Mouse (Mus musculus) liver, embryonic 15.5 days (tissue): ENCODE results near the gene Slc38a2. TPM values are rescaled to one million over a fixed set of nuclear protein-coding genes. Genes with fewer than 3 reads are reported as not detected.
A peak's percentile ranks its signal among the peaks of the same experiment; 100 is the strongest.

Experiments used
- ATAC-seq: fragments of 200-750 bp; cut with Nextera tagmentation; 2 replicates; pipeline ENCODE4 v1.8.0; 2017; ENCODE audit warnings: moderate number of reproducible peaks, mild to moderate bottlenecking, moderate library complexity; ENCODE audit not compliant: insufficient read depth
- H3K27ac ChIP-seq: fragments of 300-500 bp; sonication (generic); replicated peaks from 2 replicates; pipeline ENCODE4 v1.5.1; 2015; ENCODE audit warnings: mild to moderate bottlenecking, inconsistent platforms
- H3K27me3 ChIP-seq: fragments of 300-500 bp; sonication (generic); 2 replicates; pipeline ENCODE4 v1.6.1; 2015; ENCODE audit warnings: mild to moderate bottlenecking, inconsistent platforms
- H3K36me3 ChIP-seq: fragments of 300-500 bp; sonication (generic); replicated peaks from 2 replicates; pipeline ENCODE4 v1.6.1; 2015; ENCODE audit warnings: moderate library complexity, mild to moderate bottlenecking, inconsistent platforms
- H3K4me1 ChIP-seq: fragments of 300-500 bp; sonication (generic); replicated peaks from 2 replicates; pipeline ENCODE4 v1.6.1; 2015; ENCODE audit warnings: inconsistent platforms
- H3K4me2 ChIP-seq: fragments of 300-500 bp; sonication (generic); 2 replicates; pipeline ENCODE4 v1.6.1; 2015; ENCODE audit warnings: moderate library complexity, mild to moderate bottlenecking, inconsistent platforms
- H3K4me3 ChIP-seq: fragments of 300-500 bp; sonication (generic); replicated peaks from 2 replicates; pipeline ENCODE4 v1.5.1; 2015; ENCODE audit warnings: mild to moderate bottlenecking, inconsistent platforms
- H3K9ac ChIP-seq: fragments of 300-500 bp; sonication (generic); 2 replicates; pipeline ENCODE4 v1.6.1; 2015; ENCODE audit warnings: moderate library complexity, mild to moderate bottlenecking, inconsistent platforms
- H3K9me3 ChIP-seq: fragments of 300-500 bp; sonication (generic); replicated peaks from 2 replicates; pipeline ENCODE4 v1.6.1; 2016; ENCODE audit warnings: inconsistent platforms
- WGBS: fragments of 180-500 bp; shearing (Covaris S2); methylation state at CpG from one replicate; pipeline ENCODE4 v1.1.7; 2015; ENCODE audit warnings: mixed read lengths; ENCODE audit not compliant: insufficient replicate concordance; 5-methylcytosine and 5-hydroxymethylcytosine counted together
- polyA plus RNA-seq: library from polyadenylated mRNA; unstranded; fragments of >200 nt; fragmentation: Nextera tagmentation; extraction: Ambion mirVana; gene quantifications from 2 replicates; pipeline ENCODE4 v1.2.1, GENCODE M21; 2015

The Slc38a2 gene
- polyA plus RNA-seq, 1 experiment from 2014 or later: 33.8 TPM

GRCm38 (mm10) chr15:96717181-96717580, 17.7 kb upstream of the Slc38a2 start:
- no peak overlapping the region for H3K9ac ChIP-seq
- H3K36me3 ChIP-seq: no peaks in the 10 kb centered on the region
- no peaks in the 10 kb centered on the region for H3K9me3 ChIP-seq
- H3K27ac ChIP-seq: no peak overlapping the region
- no peak for ATAC-seq
- H3K4me3 ChIP-seq: no peak overlapping the region
- no peak overlapping the region for H3K4me2 ChIP-seq
- H3K4me1 ChIP-seq: peaks cover 10% of the 10 kb centered on the region
- H3K27me3 ChIP-seq: no peaks in the 10 kb centered on the region
- 50% methylated on average over 3 of the region's 3 CpGs for WGBS

GRCm38 (mm10) chr15:96716371-96716770, 16.8 kb upstream of the Slc38a2 start:
- 57% methylated on average over 4 of the region's 4 CpGs for WGBS
- Histone ChIP-seq H3K4me1 (peaks cover 10% of the 10 kb centered on the region), H3K27ac (no peak overlapping the region), H3K4me3 (no peak overlapping the region), H3K4me2 (no peak overlapping the region), H3K9ac (no peak overlapping the region), H3K9me3 (no peaks in the 10 kb centered on the region), H3K36me3 (no peaks in the 10 kb centered on the region), H3K27me3 (no peaks in the 10 kb centered on the region)
- no peak for ATAC-seq

- peaks cover 15% of the 10 kb centered on the region for H3K4me1 ChIP-seq
- 70% methylated on average over 7 of the region's 7 CpGs for WGBS
- H3K9ac ChIP-seq: no peak overlapping the region
- H3K4me3 ChIP-seq: no peak overlapping the region
- H3K36me3 ChIP-seq: no peaks in the 10 kb centered on the region
- H3K9me3 ChIP-seq: no peaks in the 10 kb centered on the region
- H3K27ac ChIP-seq: no peak overlapping the region
- ATAC-seq: no peak
- no peak overlapping the region for H3K4me2 ChIP-seq
- H3K27me3 ChIP-seq: no peaks in the 10 kb centered on the region
These were observed 16.2 kb upstream of the Slc38a2 start for GRCm38 (mm10) chr15:96715692-96716080.

GRCm38 (mm10) chr15:96715079-96715691, 15.7 kb upstream of the Slc38a2 start:
- Histone ChIP-seq H3K4me2 (no peak overlapping the region; the same call in 1 of the 2 replicates), H3K9me3 (no peaks in the 10 kb centered on the region), H3K4me1 (peaks cover 20% of the 10 kb centered on the region), H3K27ac (no peak overlapping the region), H3K9ac (no peak overlapping the region), H3K27me3 (no peaks in the 10 kb centered on the region), H3K4me3 (no peak overlapping the region), H3K36me3 (no peaks in the 10 kb centered on the region)
- no peak for ATAC-seq
- 45% methylated on average over 9 of the region's 9 CpGs for WGBS

- Histone ChIP-seq H3K9me3 (no peaks in the 10 kb centered on the region), H3K4me3 (no peak overlapping the region), H3K27ac (no peak overlapping the region), H3K4me2 (peak overlapping the region; percentile 19), H3K36me3 (no peaks in the 10 kb centered on the region), H3K9ac (no peak overlapping the region), H3K4me1 (peaks cover 22% of the 10 kb centered on the region), H3K27me3 (no peaks in the 10 kb centered on the region)
- WGBS: 37% methylated on average over 3 of the region's 3 CpGs
- no peak for ATAC-seq
These were observed 15.1 kb upstream of the Slc38a2 start for GRCm38 (mm10) chr15:96714676-96715016.

GRCm38 (mm10) chr15:96713758-96714675, 14.5 kb upstream of the Slc38a2 start:
- no peak overlapping the region for H3K27ac ChIP-seq
- no peak overlapping the region for H3K4me3 ChIP-seq
- no peak overlapping the region for H3K9ac ChIP-seq
- no peak for ATAC-seq
- peak overlapping the region; percentile 19; the same call in 1 of the 2 replicates for H3K4me2 ChIP-seq
- 73% methylated on average over 7 of the region's 7 CpGs for WGBS
- no peaks in the 10 kb centered on the region for H3K9me3 ChIP-seq
- peaks cover 27% of the 10 kb centered on the region for H3K4me1 ChIP-seq
- H3K36me3 ChIP-seq: no peaks in the 10 kb centered on the region
- H3K27me3 ChIP-seq: no peaks in the 10 kb centered on the region

- Histone ChIP-seq H3K36me3 (no peaks in the 10 kb centered on the region), H3K4me3 (no peak overlapping the region), H3K27ac (no peak overlapping the region), H3K4me1 (peaks cover 38% of the 10 kb centered on the region), H3K9ac (no peak overlapping the region), H3K9me3 (no peaks in the 10 kb centered on the region), H3K27me3 (no peaks in the 10 kb centered on the region), H3K4me2 (no peak overlapping the region)
- ATAC-seq: no peak
- WGBS: 84% methylated on average over 5 of the region's 5 CpGs
These were observed 12.8 kb upstream of the Slc38a2 start for GRCm38 (mm10) chr15:96712338-96712737.

- Histone ChIP-seq H3K9ac (no peak overlapping the region), H3K27me3 (no peaks in the 10 kb centered on the region), H3K4me1 (peaks cover 38% of the 10 kb centered on the region), H3K27ac (no peak overlapping the region), H3K4me2 (no peak overlapping the region), H3K36me3 (no peaks in the 10 kb centered on the region), H3K9me3 (no peaks in the 10 kb centered on the region), H3K4me3 (no peak overlapping the region)
- no peak for ATAC-seq
- WGBS: 70% methylated on average over 11 of the region's 11 CpGs
These were observed 12.1 kb upstream of the Slc38a2 start for GRCm38 (mm10) chr15:96711664-96712063.

- Histone ChIP-seq H3K4me2 (peak overlapping the region; percentile 100), H3K9ac (peak overlapping the region; percentile 89), H3K4me1 (peaks cover 34% of the 10 kb centered on the region), H3K27ac (peak overlapping the region; percentile 93), H3K4me3 (peak overlapping the region; percentile 83), H3K9me3 (no peaks in the 10 kb centered on the region), H3K36me3 (no peaks in the 10 kb centered on the region), H3K27me3 (no peaks in the 10 kb centered on the region)
- WGBS: 24% methylated on average over 15 of the region's 15 CpGs
- ATAC-seq: no peak
These were observed 11.0 kb upstream of the Slc38a2 start for GRCm38 (mm10) chr15:96710352-96711114.

GRCm38 (mm10) chr15:96709491-96710351, 10.2 kb upstream of the Slc38a2 start:
- H3K36me3 ChIP-seq: no peaks in the 10 kb centered on the region
- H3K9ac ChIP-seq: peak overlapping the region; percentile 89
- ATAC-seq: peak; percentile 95
- H3K27ac ChIP-seq: peak overlapping the region; percentile 93
- H3K4me2 ChIP-seq: peak overlapping the region; percentile 100
- no peaks in the 10 kb centered on the region for H3K9me3 ChIP-seq
- H3K4me1 ChIP-seq: peaks cover 33% of the 10 kb centered on the region
- no peaks in the 10 kb centered on the region for H3K27me3 ChIP-seq
- under 1% methylated on average over 80 of the region's 80 CpGs for WGBS
- peak overlapping the region; percentile 83 for H3K4me3 ChIP-seq
